Mouse (Mus musculus) limb, embryonic 15.5 days (tissue): ENCODE measurements at regions not wholly inside any gene's neighbourhood (a gene's known extent, or its start where the extent isn't known, plus 50 kb on each side); places are given as distances from the start of the nearest gene placed in this dataset.

ENCODE experiments used
- ATAC-seq: fragments of 200-750 bp; cut with Nextera tagmentation; 2 replicates; pipeline ENCODE4 v1.8.0; 2017; ENCODE audit warnings: low read depth, moderate TSS enrichment; ENCODE audit not compliant: insufficient number of reproducible peaks, low FRiP score, low TSS enrichment
- H3K27ac ChIP-seq: fragments of 300-500 bp; sonication (generic); 2 replicates; pipeline ENCODE4 v1.5.1; 2015; ENCODE audit warnings: moderate library complexity, mild to moderate bottlenecking, inconsistent platforms
- H3K27me3 ChIP-seq: fragments of 300-500 bp; sonication (generic); 2 replicates; pipeline ENCODE4 v1.6.1; 2015; ENCODE audit warnings: inconsistent platforms
- H3K36me3 ChIP-seq: fragments of 300-500 bp; sonication (generic); 2 replicates; pipeline ENCODE4 v1.6.1; 2015; ENCODE audit warnings: inconsistent platforms
- H3K4me1 ChIP-seq: fragments of 300-500 bp; sonication (generic); 2 replicates; pipeline ENCODE4 v1.6.1; 2015; ENCODE audit warnings: inconsistent platforms
- H3K4me2 ChIP-seq: fragments of 300-500 bp; sonication (generic); 2 replicates; pipeline ENCODE4 v1.6.1; 2015; ENCODE audit warnings: mild to moderate bottlenecking, inconsistent platforms
- H3K4me3 ChIP-seq: fragments of 300-500 bp; sonication (generic); 2 replicates; pipeline ENCODE4 v1.5.1; 2015; ENCODE audit warnings: mild to moderate bottlenecking, inconsistent platforms
- H3K9ac ChIP-seq: fragments of 300-500 bp; sonication (generic); 2 replicates; pipeline ENCODE4 v1.6.1; 2015; ENCODE audit warnings: inconsistent platforms
- H3K9me3 ChIP-seq: fragments of 300-500 bp; sonication (generic); 2 replicates; pipeline ENCODE4 v1.6.1; 2016; ENCODE audit warnings: inconsistent platforms
- WGBS: fragments of 180-500 bp; shearing (Covaris S2); methylation state at CpG from one replicate; pipeline ENCODE4 v1.1.7; 2015; 5-methylcytosine and 5-hydroxymethylcytosine counted together

- Histone ChIP-seq H3K9me3 (no peaks in the 10 kb centered on the region), H3K9ac (no peak overlapping the region), H3K4me1 (no peaks in the 10 kb centered on the region), H3K4me3 (no peak overlapping the region), H3K4me2 (no peak overlapping the region), H3K27me3 (no peaks in the 10 kb centered on the region), H3K27ac (no peak overlapping the region), H3K36me3 (no peaks in the 10 kb centered on the region)
- no peak for ATAC-seq
- 83% methylated on average over 2 of the region's 2 CpGs for WGBS
Measured at GRCm38 (mm10) chr16:51705026-51705425, 326.0 kb upstream of the Cblb start.

- no peak overlapping the region for H3K4me3 ChIP-seq
- 43% methylated on average over 2 of the region's 2 CpGs for WGBS
- H3K27me3 ChIP-seq, result no peaks in the 10 kb centered on the region
Measured at GRCm38 (mm10) chr16:51718695-51719094, 312.3 kb upstream of the Cblb start.

GRCm38 (mm10) chr16:51719637-51720036 lies 311.4 kb upstream of the Cblb start:
- no peak overlapping the region for H3K4me2 ChIP-seq
- H3K9ac ChIP-seq, result no peak overlapping the region
- H3K36me3 ChIP-seq, result no peaks in the 10 kb centered on the region
- no peaks in the 10 kb centered on the region for H3K27me3 ChIP-seq
- H3K4me3 ChIP-seq, result no peak overlapping the region
- no peaks in the 10 kb centered on the region for H3K4me1 ChIP-seq
- no peak for ATAC-seq
- 55% methylated on average over 2 of the region's 2 CpGs for WGBS
- H3K27ac ChIP-seq, result no peak overlapping the region
- H3K9me3 ChIP-seq, result no peaks in the 10 kb centered on the region

More at GRCm38 (mm10) chr16:51718695-51719094, 312.3 kb upstream of the Cblb start:
- H3K4me2 ChIP-seq, result no peak overlapping the region
- H3K9ac ChIP-seq, result no peak overlapping the region
- H3K27ac ChIP-seq, result no peak overlapping the region
- ATAC-seq, result no peak
- no peaks in the 10 kb centered on the region for H3K4me1 ChIP-seq
- H3K9me3 ChIP-seq, result no peaks in the 10 kb centered on the region
- no peaks in the 10 kb centered on the region for H3K36me3 ChIP-seq

GRCm38 (mm10) chr16:51722682-51723081 lies 308.3 kb upstream of the Cblb start:
- Histone ChIP-seq H3K36me3 (no peaks in the 10 kb centered on the region), H3K4me3 (no peak overlapping the region), H3K9me3 (no peaks in the 10 kb centered on the region), H3K4me1 (no peaks in the 10 kb centered on the region), H3K27ac (no peak overlapping the region), H3K9ac (no peak overlapping the region), H3K4me2 (no peak overlapping the region), H3K27me3 (no peaks in the 10 kb centered on the region)
- no peak for ATAC-seq
- 19% methylated on average over 4 of the region's 4 CpGs for WGBS

GRCm38 (mm10) chr16:51741875-51742274 lies 289.1 kb upstream of the Cblb start:
- Histone ChIP-seq H3K36me3 (no peaks in the 10 kb centered on the region), H3K4me3 (no peak overlapping the region), H3K9ac (no peak overlapping the region), H3K9me3 (no peaks in the 10 kb centered on the region), H3K4me1 (no peaks in the 10 kb centered on the region), H3K27ac (no peak overlapping the region), H3K27me3 (no peaks in the 10 kb centered on the region), H3K4me2 (no peak overlapping the region)
- ATAC-seq, result no peak
- 79% methylated on average over 2 of the region's 2 CpGs for WGBS

- no peak overlapping the region for H3K4me3 ChIP-seq
- H3K9me3 ChIP-seq, result no peaks in the 10 kb centered on the region
- H3K4me1 ChIP-seq, result no peaks in the 10 kb centered on the region; the same call in 1 of the 2 replicates
- no peak overlapping the region for H3K9ac ChIP-seq
- WGBS, result 41% methylated on average over 7 of the region's 7 CpGs
- no peak overlapping the region for H3K27ac ChIP-seq
- no peaks in the 10 kb centered on the region for H3K36me3 ChIP-seq
- no peaks in the 10 kb centered on the region for H3K27me3 ChIP-seq
- H3K4me2 ChIP-seq, result no peak overlapping the region
- ATAC-seq, result no peak
Measured at GRCm38 (mm10) chr16:51751878-51752277, 279.1 kb upstream of the Cblb start.

- no peak overlapping the region for H3K4me2 ChIP-seq
- H3K9me3 ChIP-seq, result no peaks in the 10 kb centered on the region
Measured at GRCm38 (mm10) chr16:51758361-51759227, 272.4 kb upstream of the Cblb start.

GRCm38 (mm10) chr16:51759228-51759647 lies 271.8 kb upstream of the Cblb start:
- no peak overlapping the region for H3K9ac ChIP-seq
- peaks cover 5% of the 10 kb centered on the region; the same call in 1 of the 2 replicates for H3K4me1 ChIP-seq
- H3K27me3 ChIP-seq, result no peaks in the 10 kb centered on the region
- H3K4me2 ChIP-seq, result no peak overlapping the region
- H3K9me3 ChIP-seq, result no peaks in the 10 kb centered on the region
- no peaks in the 10 kb centered on the region for H3K36me3 ChIP-seq
- no peak overlapping the region for H3K4me3 ChIP-seq
- 0 out of 2 replicates have a peak overlapping the region, but pooled peaks have one; percentile 11 for H3K27ac ChIP-seq
- 25% methylated on average over 4 of the region's 4 CpGs for WGBS
- ATAC-seq, result no peak

More at GRCm38 (mm10) chr16:51758361-51759227, 272.4 kb upstream of the Cblb start:
- H3K36me3 ChIP-seq, result no peaks in the 10 kb centered on the region
- WGBS, result 40% methylated on average over 9 of the region's 9 CpGs
- peak overlapping the region; percentile 44; the same call in 1 of the 2 replicates for H3K27ac ChIP-seq
- H3K4me1 ChIP-seq, result peaks cover 5% of the 10 kb centered on the region; the same call in 1 of the 2 replicates
- H3K4me3 ChIP-seq, result no peak overlapping the region
- H3K27me3 ChIP-seq, result no peaks in the 10 kb centered on the region
- no peak overlapping the region for H3K9ac ChIP-seq
- no peak for ATAC-seq

GRCm38 (mm10) chr16:51767556-51767955 lies 263.5 kb upstream of the Cblb start:
- H3K9me3 ChIP-seq, result no peaks in the 10 kb centered on the region
- no peak for ATAC-seq
- 69% methylated on average over 3 of the region's 3 CpGs for WGBS

GRCm38 (mm10) chr16:51778920-51779319 lies 252.1 kb upstream of the Cblb start:
- Histone ChIP-seq H3K9ac (no peak overlapping the region), H3K36me3 (no peaks in the 10 kb centered on the region), H3K27ac (no peak overlapping the region), H3K4me3 (no peak overlapping the region), H3K4me2 (no peak overlapping the region), H3K27me3 (no peaks in the 10 kb centered on the region), H3K9me3 (no peaks in the 10 kb centered on the region), H3K4me1 (no peaks in the 10 kb centered on the region)
- WGBS, result 52% methylated on average over 2 of the region's 2 CpGs
- no peak for ATAC-seq

More at GRCm38 (mm10) chr16:51767556-51767955, 263.5 kb upstream of the Cblb start:
- H3K27ac ChIP-seq, result no peak overlapping the region
- no peaks in the 10 kb centered on the region for H3K27me3 ChIP-seq
- no peaks in the 10 kb centered on the region for H3K36me3 ChIP-seq
- H3K4me3 ChIP-seq, result no peak overlapping the region
- H3K4me1 ChIP-seq, result no peaks in the 10 kb centered on the region
- H3K4me2 ChIP-seq, result no peak overlapping the region
- no peak overlapping the region for H3K9ac ChIP-seq

GRCm38 (mm10) chr16:51795003-51795402 lies 236.0 kb upstream of the Cblb start:
- Histone ChIP-seq H3K4me2 (no peak overlapping the region), H3K4me3 (no peak overlapping the region), H3K36me3 (no peaks in the 10 kb centered on the region), H3K4me1 (no peaks in the 10 kb centered on the region), H3K27ac (no peak overlapping the region), H3K27me3 (no peaks in the 10 kb centered on the region), H3K9me3 (no peaks in the 10 kb centered on the region), H3K9ac (no peak overlapping the region)
- WGBS, result 90% methylated on average over 3 of the region's 3 CpGs
- ATAC-seq, result no peak

GRCm38 (mm10) chr16:51807323-51807722 lies 223.7 kb upstream of the Cblb start:
- no peaks in the 10 kb centered on the region for H3K36me3 ChIP-seq
- 68% methylated on average over 6 of the region's 6 CpGs for WGBS
- no peak for ATAC-seq
- H3K27me3 ChIP-seq, result no peaks in the 10 kb centered on the region
- H3K4me1 ChIP-seq, result no peaks in the 10 kb centered on the region
- no peak overlapping the region for H3K9ac ChIP-seq
- H3K9me3 ChIP-seq, result no peaks in the 10 kb centered on the region
- no peak overlapping the region for H3K4me2 ChIP-seq
- no peak overlapping the region for H3K27ac ChIP-seq
- H3K4me3 ChIP-seq, result no peak overlapping the region
